Mouse (Mus musculus): ENCODE measurements at regions not wholly inside any gene's neighbourhood (a gene's known extent, or its start where the extent isn't known, plus 50 kb on each side); places are given as distances from the start of the nearest gene placed in this dataset.

DNA sequence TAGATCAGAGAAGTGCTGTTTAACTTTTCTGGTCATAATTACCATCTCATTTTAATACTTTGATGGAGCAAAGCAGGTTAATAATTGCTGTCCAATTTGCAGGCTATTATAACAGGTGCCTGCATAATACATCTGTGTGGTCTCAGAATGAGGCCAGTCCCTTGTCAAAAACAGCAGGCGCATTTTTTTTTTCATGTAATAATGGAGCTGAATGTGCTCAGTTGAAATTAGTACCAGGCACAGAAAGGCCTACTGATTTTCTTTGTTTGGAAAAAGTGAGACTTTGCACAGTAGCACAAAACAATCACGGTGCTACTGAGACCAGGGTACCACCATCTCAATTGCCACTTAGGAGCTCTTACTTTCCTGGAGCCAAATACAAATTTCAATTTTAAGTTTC is 311.3 kb upstream of the Emcn start:
- TF ChIP-seq POLR2A (IDR thresholded peaks at IDR 0.05; ENCODE audit: extremely low read depth, insufficient read depth, low read length) (no peak), CTCF (IDR thresholded peaks at IDR 0.05; ENCODE audit: low read depth, low read length) (no peak)
